Mouse (Mus musculus) midbrain, embryonic 16.5 days (tissue): ENCODE data around the gene Tbc1d2b. TPM values are rescaled to one million over a fixed set of nuclear protein-coding genes. Genes with fewer than 3 reads are reported as not detected.

Experiments used
- ATAC-seq: fragments of 200-750 bp; cut with Nextera tagmentation; 2 replicates; pipeline ENCODE4 v1.8.0; 2017; ENCODE audit warnings: moderate TSS enrichment
- H3K27ac ChIP-seq: fragments of 300-500 bp; sonication (generic); 2 replicates; pipeline ENCODE4 v1.5.1; 2014; ENCODE audit warnings: mild to moderate bottlenecking, low read length, mixed read lengths
- H3K27me3 ChIP-seq: fragments of 300-500 bp; sonication (generic); 2 replicates; pipeline ENCODE4 v1.6.1; 2014; ENCODE audit warnings: low read depth, low read length, mixed read lengths; ENCODE audit not compliant: control insufficient read depth, insufficient read depth
- H3K36me3 ChIP-seq: fragments of 300-500 bp; sonication (generic); 2 replicates; pipeline ENCODE4 v1.6.1; 2014; ENCODE audit warnings: mild to moderate bottlenecking, low read length, moderate library complexity, mixed read lengths; ENCODE audit not compliant: control insufficient read depth, insufficient read depth
- H3K4me1 ChIP-seq: fragments of 300-500 bp; sonication (generic); 2 replicates; pipeline ENCODE4 v1.6.1; 2014; ENCODE audit warnings: mild to moderate bottlenecking, low read length, mixed read lengths; ENCODE audit not compliant: control insufficient read depth, insufficient read depth
- H3K4me2 ChIP-seq: fragments of 300-500 bp; sonication (generic); 2 replicates; pipeline ENCODE4 v1.6.1; 2014; ENCODE audit warnings: mild to moderate bottlenecking, low read length, mixed read lengths
- H3K4me3 ChIP-seq: fragments of 300-500 bp; sonication (generic); 2 replicates; pipeline ENCODE4 v1.5.1; 2014; ENCODE audit warnings: low read depth, mild to moderate bottlenecking, low read length, moderate library complexity, mixed read lengths
- H3K9ac ChIP-seq: fragments of 300-500 bp; sonication (generic); 2 replicates; pipeline ENCODE4 v1.6.1; 2014; ENCODE audit warnings: low read depth, low read length, mixed read lengths
- H3K9me3 ChIP-seq: fragments of 300-500 bp; sonication (generic); replicated peaks from 2 replicates; pipeline ENCODE4 v1.6.1; 2014; ENCODE audit warnings: mild to moderate bottlenecking, low read length, mixed read lengths; ENCODE audit not compliant: control insufficient read depth, poor library complexity, severe bottlenecking
- WGBS: fragments of 180-500 bp; shearing (Covaris S2); extraction: QIAGEN DNeasy Blood & Tissue Kit; methylation state at CpG from one replicate; pipeline ENCODE4 v1.1.7; 2014; 5-methylcytosine and 5-hydroxymethylcytosine counted together
- polyA plus RNA-seq: library from polyadenylated mRNA; unstranded; fragments of >200 nt; fragmentation: Nextera tagmentation; extraction: Ambion mirVana; gene quantifications from 2 replicates; pipeline ENCODE4 v1.2.1, GENCODE M21; 2015

The Tbc1d2b gene
- polyA plus RNA-seq, 1 experiment from 2014 or later: 7.3 TPM

- H3K36me3 ChIP-seq: peaks cover 19% of the 10 kb centered on the region
- H3K4me3 ChIP-seq: no peak overlapping the region
- H3K4me1 ChIP-seq: no peaks in the 10 kb centered on the region
- ATAC-seq: no peak
- WGBS: 87% methylated on average over 3 of the region's 3 CpGs
- no peak overlapping the region for H3K9ac ChIP-seq
- H3K27ac ChIP-seq: no peak overlapping the region
- no peaks in the 10 kb centered on the region for H3K27me3 ChIP-seq
- H3K9me3 ChIP-seq: no peaks in the 10 kb centered on the region
- no peak overlapping the region for H3K4me2 ChIP-seq
These were observed 87.1 kb downstream of the Tbc1d2b start for GRCm38 (mm10) chr9:90183550-90183949.

GRCm38 (mm10) chr9:90182636-90183421, 87.8 kb downstream of the Tbc1d2b start:
- peak; percentile 18; the same call in 1 of the 2 replicates for ATAC-seq

DNA sequence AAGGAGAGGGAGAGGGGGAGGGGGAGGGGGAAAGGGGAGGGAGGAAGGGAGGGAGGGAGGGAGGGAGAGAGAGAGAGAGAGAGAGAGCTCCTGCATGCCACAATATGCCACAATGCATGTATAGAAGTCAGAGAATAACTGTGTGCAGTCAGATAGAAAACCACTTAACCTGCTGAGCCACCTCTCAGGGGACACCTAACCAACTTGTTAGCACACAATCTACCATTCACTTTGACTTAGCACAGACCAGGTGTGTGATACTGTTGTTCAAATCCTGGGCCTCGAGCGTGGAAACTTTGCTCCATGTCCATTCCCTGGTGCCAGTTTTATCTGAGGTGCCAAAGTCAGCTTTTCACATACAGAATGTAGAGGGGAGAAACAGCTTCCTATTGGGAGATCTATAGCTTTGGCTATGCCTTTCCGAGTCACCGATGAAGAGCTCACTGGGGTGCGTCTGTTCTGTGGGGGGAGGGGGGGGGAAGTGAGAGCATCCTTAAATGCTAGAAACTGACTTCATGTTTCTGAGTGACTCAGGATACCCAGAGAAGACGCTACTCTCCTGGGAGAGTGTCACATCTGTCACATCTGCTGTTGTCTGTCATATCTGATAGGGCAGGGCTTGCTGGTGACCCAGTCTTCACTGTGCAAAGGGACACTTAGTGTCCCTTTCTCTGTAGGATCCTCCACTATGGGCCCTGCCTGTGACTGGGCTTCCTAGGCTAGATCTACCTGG, 88.8 kb downstream of the Tbc1d2b start:
- Histone ChIP-seq H3K4me1 (no peaks in the 10 kb centered on the region), H3K9me3 (no peaks in the 10 kb centered on the region), H3K27ac (no peak overlapping the region), H3K4me3 (no peak overlapping the region), H3K4me2 (no peak overlapping the region), H3K9ac (no peak overlapping the region), H3K27me3 (no peaks in the 10 kb centered on the region), H3K36me3 (peaks cover 11% of the 10 kb centered on the region)
- ATAC-seq: no peak
- 92% methylated on average over 6 of the region's 6 CpGs for WGBS

More at GRCm38 (mm10) chr9:90182636-90183421, 87.8 kb downstream of the Tbc1d2b start:
- Histone ChIP-seq H3K9ac (no peak overlapping the region), H3K36me3 (peaks cover 15% of the 10 kb centered on the region), H3K9me3 (no peaks in the 10 kb centered on the region), H3K4me2 (no peak overlapping the region), H3K4me3 (no peak overlapping the region), H3K27me3 (no peaks in the 10 kb centered on the region), H3K4me1 (no peaks in the 10 kb centered on the region), H3K27ac (no peak overlapping the region)
- 86% methylated on average over 18 of the region's 18 CpGs for WGBS

DNA sequence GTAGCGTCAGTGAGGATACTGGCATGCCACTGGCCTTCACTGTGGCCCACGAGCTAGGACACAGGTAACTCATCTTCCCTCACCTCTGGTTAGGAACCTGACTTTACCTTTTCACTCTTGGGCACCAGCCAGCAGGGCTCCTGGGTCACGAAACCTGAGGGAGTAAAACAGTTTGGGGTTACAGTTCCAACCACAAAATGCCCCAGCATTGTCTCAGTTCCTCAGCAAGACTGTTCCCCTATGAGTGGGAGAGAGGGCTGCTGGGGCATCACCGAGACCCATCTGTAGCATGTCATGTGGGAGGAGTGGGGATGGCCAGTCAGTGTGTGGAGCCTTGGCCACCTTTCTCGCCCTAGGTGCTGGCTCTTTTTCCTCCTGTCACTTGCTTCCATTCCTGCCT, 91.2 kb downstream of the Tbc1d2b start:
- Histone ChIP-seq H3K4me2 (no peak overlapping the region), H3K27me3 (no peaks in the 10 kb centered on the region), H3K27ac (no peak overlapping the region), H3K4me1 (no peaks in the 10 kb centered on the region), H3K9me3 (no peaks in the 10 kb centered on the region), H3K36me3 (peaks cover 14% of the 10 kb centered on the region), H3K4me3 (no peak overlapping the region), H3K9ac (no peak overlapping the region)
- WGBS: 90% methylated on average over 5 of the region's 5 CpGs
- no peak for ATAC-seq

DNA sequence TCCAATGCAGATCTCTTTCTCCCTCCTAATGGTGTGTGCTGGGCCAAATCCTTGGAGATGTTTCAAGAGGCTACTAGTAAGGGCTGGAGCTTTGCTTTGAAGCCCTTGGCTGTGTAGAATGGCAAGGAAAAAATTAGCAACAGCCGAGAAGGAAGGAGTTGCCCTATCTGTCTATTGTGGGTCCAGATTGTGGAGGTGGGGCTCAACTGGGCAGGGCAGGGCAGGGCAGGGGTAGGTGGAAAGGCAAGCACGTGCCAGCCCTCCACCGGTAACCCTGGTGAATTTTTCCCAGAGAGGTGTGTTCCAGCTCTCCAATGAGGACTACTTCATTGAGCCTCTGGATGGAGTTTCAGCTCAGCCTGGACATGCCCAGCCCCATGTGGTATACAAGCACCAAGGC, 97.3 kb downstream of the Tbc1d2b start:
- no peak overlapping the region for H3K4me2 ChIP-seq
- no peaks in the 10 kb centered on the region for H3K9me3 ChIP-seq
- no peak overlapping the region for H3K27ac ChIP-seq
- no peaks in the 10 kb centered on the region for H3K27me3 ChIP-seq
- no peak overlapping the region for H3K9ac ChIP-seq
- H3K4me1 ChIP-seq: no peaks in the 10 kb centered on the region
- ATAC-seq: no peak
- peaks cover 11% of the 10 kb centered on the region for H3K36me3 ChIP-seq
- WGBS: 84% methylated on average over 3 of the region's 3 CpGs
- H3K4me3 ChIP-seq: no peak overlapping the region

GRCm38 (mm10) chr9:90172528-90173321, 97.9 kb downstream of the Tbc1d2b start:
- H3K4me3 ChIP-seq: no peak overlapping the region
- peaks cover 10% of the 10 kb centered on the region for H3K36me3 ChIP-seq
- no peak overlapping the region for H3K27ac ChIP-seq
- H3K9me3 ChIP-seq: no peaks in the 10 kb centered on the region
- H3K9ac ChIP-seq: no peak overlapping the region
- ATAC-seq: no peak
- H3K27me3 ChIP-seq: no peaks in the 10 kb centered on the region
- H3K4me2 ChIP-seq: no peak overlapping the region
- WGBS: 81% methylated on average over 8 of the region's 8 CpGs
- H3K4me1 ChIP-seq: no peaks in the 10 kb centered on the region

- Histone ChIP-seq H3K4me3 (no peak overlapping the region), H3K36me3 (peaks cover 8% of the 10 kb centered on the region), H3K27ac (no peak overlapping the region), H3K4me2 (no peak overlapping the region), H3K9me3 (no peaks in the 10 kb centered on the region), H3K27me3 (no peaks in the 10 kb centered on the region), H3K9ac (no peak overlapping the region), H3K4me1 (no peaks in the 10 kb centered on the region)
- no peak for ATAC-seq
- WGBS: 96% methylated on average over 19 of the region's 19 CpGs
These were observed 99.2 kb downstream of the Tbc1d2b start for GRCm38 (mm10) chr9:90171421-90171820.

DNA sequence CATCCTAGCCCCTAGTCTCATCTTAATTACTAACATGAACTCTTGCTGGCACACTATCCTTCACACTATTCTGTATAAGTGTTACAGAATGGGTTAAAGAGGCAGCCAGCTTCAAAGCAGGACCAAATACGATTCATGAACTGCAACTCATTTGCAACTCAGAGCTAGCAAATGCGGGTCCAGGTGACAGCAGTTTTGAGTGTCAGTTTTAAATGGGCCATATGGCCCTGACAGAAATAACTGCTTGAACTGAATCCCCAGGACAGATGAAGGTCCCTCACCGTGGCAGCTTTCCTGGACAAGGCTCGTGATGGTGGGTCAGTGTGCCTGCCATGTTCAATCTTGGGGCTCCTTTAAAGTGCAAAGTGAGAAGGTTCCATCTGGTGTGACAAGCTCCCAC, 100.6 kb downstream of the Tbc1d2b start:
- 65% methylated on average over 4 of the region's 4 CpGs for WGBS
- no peak overlapping the region for H3K4me3 ChIP-seq

More for the DNA sequence above, 100.6 kb downstream of the Tbc1d2b start:
- Histone ChIP-seq H3K27me3 (no peaks in the 10 kb centered on the region), H3K9ac (no peak overlapping the region), H3K4me1 (0 out of 2 replicates have a peak, but pooled peaks cover 1% of the 10 kb centered on the region), H3K9me3 (no peaks in the 10 kb centered on the region), H3K4me2 (no peak overlapping the region), H3K27ac (no peak overlapping the region), H3K36me3 (peaks cover 7% of the 10 kb centered on the region)
- no peak for ATAC-seq
